Mouse (Mus musculus) 3134 (cell line): ENCODE results near the gene Cs.
A peak's percentile ranks its signal among the peaks of the same experiment; 100 is the strongest.

ENCODE experiments used
- DNase-seq: peaks from one replicate; pipeline ENCODE4 v3.0.0-alpha.2; 2011; ENCODE audit warnings: low spot score; ENCODE audit not compliant: insufficient read length; ENCODE audit errors: extremely low read depth

Gene Cs

GRCm38 (mm10) chr10:128401638-128402037 is 64.1 kb downstream of the Cs start:
- DNase-seq = no peak

DNA sequence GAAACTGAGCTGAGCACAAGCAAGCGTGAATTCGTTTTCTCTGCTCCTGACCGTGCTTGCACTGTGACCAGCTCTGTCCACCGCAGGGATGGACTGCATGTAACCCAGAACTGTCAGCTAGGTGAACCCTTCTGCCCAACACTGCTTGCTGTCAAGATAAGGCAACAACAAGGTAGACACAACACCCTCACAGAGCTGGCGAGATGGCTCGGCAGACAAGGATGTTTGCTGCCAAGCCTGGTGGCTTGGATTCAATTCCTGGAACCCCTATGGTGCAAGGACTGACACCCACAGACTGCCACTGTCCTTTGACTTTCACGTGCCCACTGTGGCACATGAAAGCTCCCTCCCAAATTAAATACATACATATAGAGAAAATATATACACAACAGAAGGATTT is 66.4 kb downstream of the Cs start:
- DNase-seq = no peak

DNA sequence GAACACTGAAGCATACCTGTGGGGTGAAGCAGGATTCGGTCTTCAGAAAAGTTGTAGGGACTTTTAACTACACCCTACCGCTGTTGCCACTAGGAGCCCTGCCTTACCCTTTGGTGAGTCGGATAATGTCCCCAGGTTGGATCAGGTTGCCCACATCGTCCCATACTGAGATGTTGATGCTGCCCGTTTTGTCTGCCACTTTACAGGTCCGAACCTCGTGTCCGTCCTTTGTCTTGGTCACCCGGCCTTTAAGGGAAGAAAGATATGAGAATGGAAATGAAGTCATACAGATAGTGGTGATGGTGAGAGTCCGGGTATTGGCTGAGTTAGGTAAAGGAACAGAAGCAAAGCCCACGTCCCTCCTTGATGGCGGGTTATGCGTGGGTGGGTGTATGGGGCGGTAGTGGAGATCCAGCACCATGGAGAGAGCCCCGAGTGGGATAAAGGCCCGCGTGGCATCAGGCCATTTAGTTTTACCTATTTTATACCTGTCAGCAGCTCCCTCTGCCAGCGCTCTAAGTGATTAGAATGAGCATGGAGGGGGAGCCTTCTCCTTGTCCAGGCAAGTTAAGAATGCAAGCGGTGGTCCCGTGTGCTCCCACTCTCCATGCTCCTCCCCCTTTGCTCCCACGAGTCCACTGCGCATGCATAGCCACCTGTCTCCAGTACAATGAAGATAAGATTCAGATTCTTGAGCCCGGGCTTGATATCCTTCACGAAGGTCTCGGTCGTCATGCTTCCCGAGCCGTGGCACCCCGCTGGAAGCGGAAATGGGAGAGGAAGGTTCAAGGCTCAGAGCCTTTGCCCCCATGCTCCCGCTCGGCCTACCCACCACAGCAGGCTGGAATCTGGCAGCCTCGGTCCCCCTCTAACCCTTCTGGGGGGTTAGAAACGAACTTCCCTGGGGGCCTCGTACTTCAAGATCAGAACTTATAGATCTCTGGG is 71.3 kb downstream of the Cs start:
- DNase-seq = no peak

GRCm38 (mm10) chr10:128409692-128410559 is 72.4 kb downstream of the Cs start:
- DNase-seq = peak; percentile 97

- no peak for DNase-seq
Measured at GRCm38 (mm10) chr10:128410560-128410845, 73.0 kb downstream of the Cs start.

GRCm38 (mm10) chr10:128411211-128412054 is 73.9 kb downstream of the Cs start, which contains the start of the genes Nabp2 and Rnf41:
Gene Nabp2 (minus strand): TSS chr10:128411492.
Gene Rnf41 (plus strand): TSS chr10:128411657.
- DNase-seq = peak; percentile 98

DNA sequence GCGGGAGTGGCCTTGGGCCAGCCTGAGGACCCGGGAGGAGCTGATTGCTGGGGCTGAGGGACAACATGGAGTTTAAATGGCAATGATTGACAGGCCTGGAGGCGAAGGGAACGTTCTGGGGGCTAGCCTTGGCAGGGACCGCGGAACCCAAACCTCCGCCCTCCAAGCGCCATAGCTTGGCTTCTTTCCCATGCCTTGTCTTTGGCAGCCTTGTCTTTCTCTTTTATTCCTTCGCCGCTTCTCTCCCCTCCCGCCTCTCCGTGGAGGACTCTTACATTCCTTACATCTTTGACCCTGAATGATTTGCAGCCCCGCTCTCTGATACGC is 74.5 kb downstream of the Cs start:
- no peak for DNase-seq
